Mouse (Mus musculus): Measurements from ENCODE around the gene Zmynd8. TPM values are rescaled to one million over a fixed set of nuclear protein-coding genes. Genes with fewer than 3 reads are reported as not detected.

Zmynd8 gene
- total RNA-seq, 2 experiments from 2014 or later: 47.9 to 53.4 TPM

- no peak for DNase-seq
These were observed 150.4 kb downstream of the Zmynd8 start for GRCm38 (mm10) chr2:165748426-165748825.

GRCm38 (mm10) chr2:165747975-165748374 lies 150.8 kb downstream of the Zmynd8 start:
- DNase-seq: no peak

- DNase-seq: no peak
These were observed 153.3 kb downstream of the Zmynd8 start for GRCm38 (mm10) chr2:165745306-165746098.

- no peak for DNase-seq
These were observed 156.5 kb downstream of the Zmynd8 start for GRCm38 (mm10) chr2:165742210-165742786.

GRCm38 (mm10) chr2:165741526-165742050 lies 157.2 kb downstream of the Zmynd8 start:
- no peak for DNase-seq

GRCm38 (mm10) chr2:165740982-165741381 lies 157.8 kb downstream of the Zmynd8 start:
- DNase-seq: no peak

- DNase-seq: no peak
These were observed 158.4 kb downstream of the Zmynd8 start for GRCm38 (mm10) chr2:165740381-165740780.

GRCm38 (mm10) chr2:165736297-165736696 lies 162.5 kb downstream of the Zmynd8 start:
- no peak for DNase-seq

Small RNA genes lying within 50 kb of the gene (microRNA-seq; reads per million reads assigned to microRNA genes)
- not detected for gene Gm22692

Other genes starting within 250 kb of the Zmynd8 start
- gene Ncoa3, start 93.6 kb upstream of the Zmynd8 start, total RNA-seq (2021): 10 to 100 TPM; 24.6 to 42.8 TPM

Data from adrenal gland, postnatal 36 days (tissue).